Mouse (Mus musculus) MEL (cell line): ENCODE results near the gene Exosc8.

Experiments used
- CTCF ChIP-seq, 3 experiments: IDR thresholded peaks in 2 of 3; conservative IDR thresholded peaks in 1 of 3; 2 replicates each; pipeline ENCODE4 v1.5.1; 2011 to 2012; ENCODE audit warnings: low read length in 3 of 3, low read depth in 2 of 3, mild to moderate bottlenecking in 2 of 3, improper control_type of control experiment in 1 of 3, inconsistent platforms in 1 of 3, mixed read lengths in 1 of 3, moderate library complexity in 1 of 3; ENCODE audit not compliant: control insufficient read depth in 1 of 3, insufficient read depth in 1 of 3, poor library complexity in 1 of 3, severe bottlenecking in 1 of 3
- E2F4 ChIP-seq: IDR thresholded peaks from 2 replicates; pipeline ENCODE4 v1.6.1; 2011; ENCODE audit warnings: low read depth, low read length, improper control_type of control experiment, borderline replicate concordance
- GATA1 ChIP-seq: IDR thresholded peaks from 2 replicates; pipeline ENCODE4 v1.6.1; 2011; ENCODE audit warnings: low read depth, low read length, improper control_type of control experiment
- MAFK ChIP-seq: IDR thresholded peaks from 2 replicates; pipeline ENCODE4 v1.6.1; 2011; ENCODE audit warnings: low read depth, mild to moderate bottlenecking, low read length, improper control_type of control experiment, borderline replicate concordance
- POLR2A ChIP-seq, 2 experiments: IDR thresholded peaks; 2 replicates each; pipeline ENCODE4 v1.6.1; 2011 to 2012; ENCODE audit warnings: low read length in 2 of 2, mild to moderate bottlenecking in 2 of 2, control low read depth in 1 of 2, improper control_type of control experiment in 1 of 2, low read depth in 1 of 2, moderate library complexity in 1 of 2; ENCODE audit not compliant: control insufficient read depth in 1 of 2, insufficient read depth in 1 of 2, poor library complexity in 1 of 2
- SMC3 ChIP-seq: IDR thresholded peaks from 2 replicates; pipeline ENCODE4 v1.6.1; 2011; ENCODE audit warnings: low read depth, low read length, improper control_type of control experiment
- UBTF ChIP-seq: IDR thresholded peaks from 2 replicates; pipeline ENCODE4 v1.6.1; 2012; ENCODE audit warnings: low read depth, mild to moderate bottlenecking, inconsistent platforms, low read length, improper control_type of control experiment, moderate library complexity, borderline replicate concordance; ENCODE audit not compliant: insufficient read depth
- ZC3H11A ChIP-seq: IDR thresholded peaks from 2 replicates; pipeline ENCODE4 v1.6.1; 2012; ENCODE audit warnings: low read depth, mild to moderate bottlenecking, inconsistent platforms, low read length, improper control_type of control experiment

GRCm38 (mm10) chr3:54725344-54725743, 9.8 kb downstream of the Exosc8 start:
- TF ChIP-seq GATA1 (no peak), SMC3 (no peak), ZC3H11A (no peak), UBTF (no peak), E2F4 (no peak), MAFK (no peak), POLR2A (IDR thresholded peaks at IDR 0.05; ENCODE audit: control insufficient read depth in 1 of 2, insufficient read depth in 1 of 2, low read depth in 1 of 2, low read length in 2 of 2, poor library complexity in 1 of 2) (no peak), CTCF (IDR thresholded peaks at IDR 0.05 in 2 of 3, conservative IDR thresholded peaks at IDR 0.05 in 1 of 3; ENCODE audit: control insufficient read depth in 1 of 3, insufficient read depth in 1 of 3, low read depth in 2 of 3, low read length in 3 of 3, poor library complexity in 1 of 3, severe bottlenecking in 1 of 3) (no peak)
